Mouse (Mus musculus) limb, embryonic 14.5 days (tissue): ENCODE data around the gene B4galt1. TPM values are rescaled to one million over a fixed set of nuclear protein-coding genes. Genes with fewer than 3 reads are reported as not detected.

Experiments
- ATAC-seq: fragments of 200-750 bp; cut with Nextera tagmentation; 2 replicates; pipeline ENCODE4 v1.8.0; 2017; ENCODE audit warnings: low read depth, moderate number of reproducible peaks, moderate TSS enrichment; ENCODE audit not compliant: low FRiP score
- DNase-seq: peaks from one replicate; pipeline ENCODE4 v3.0.0-alpha.2; 2015; ENCODE audit warnings: low spot score
- H3K27ac ChIP-seq: fragments of 300-500 bp; sonication (generic); replicated peaks from 2 replicates; pipeline ENCODE4 v1.5.1; 2014; ENCODE audit warnings: low read depth, mild to moderate bottlenecking, low read length, moderate library complexity, mixed read lengths
- H3K27me3 ChIP-seq: fragments of 300-500 bp; sonication (generic); 2 replicates; pipeline ENCODE4 v1.6.1; 2014; ENCODE audit warnings: low read length, mixed read lengths; ENCODE audit not compliant: control insufficient read depth, insufficient read depth
- H3K36me3 ChIP-seq: fragments of 300-500 bp; sonication (generic); 2 replicates; pipeline ENCODE4 v1.6.1; 2014; ENCODE audit warnings: mild to moderate bottlenecking, low read length, moderate library complexity, mixed read lengths; ENCODE audit not compliant: control insufficient read depth, insufficient read depth
- H3K4me1 ChIP-seq: fragments of 300-500 bp; sonication (generic); 2 replicates; pipeline ENCODE4 v1.6.1; 2014; ENCODE audit warnings: antibody characterized with exemption, low read length, mixed read lengths; ENCODE audit not compliant: control insufficient read depth, insufficient read depth
- H3K4me2 ChIP-seq: fragments of 300-500 bp; sonication (generic); replicated peaks from 2 replicates; pipeline ENCODE4 v1.6.1; 2014; ENCODE audit warnings: low read depth, mild to moderate bottlenecking, low read length, moderate library complexity; ENCODE audit not compliant: severe bottlenecking
- H3K4me3 ChIP-seq: fragments of 300-500 bp; sonication (generic); replicated peaks from 2 replicates; pipeline ENCODE4 v1.5.1; 2014; ENCODE audit warnings: low read length
- H3K9ac ChIP-seq: fragments of 300-500 bp; sonication (generic); 2 replicates; pipeline ENCODE4 v1.6.1; 2014; ENCODE audit warnings: mild to moderate bottlenecking, low read depth, low read length, moderate library complexity; ENCODE audit not compliant: severe bottlenecking
- H3K9me3 ChIP-seq: fragments of 300-500 bp; sonication (generic); 2 replicates; pipeline ENCODE4 v1.6.1; 2016; ENCODE audit warnings: low read length; ENCODE audit not compliant: control insufficient read depth
- POLR2A ChIP-seq: fragments of 200-500 bp; IDR thresholded peaks from 2 replicates; pipeline ENCODE4 v1.8.0; 2012; ENCODE audit warnings: inconsistent platforms, mild to moderate bottlenecking, moderate library complexity, borderline replicate concordance; ENCODE audit not compliant: insufficient read depth, insufficient read length; ENCODE audit errors: extremely low read depth
- WGBS: fragments of 180-500 bp; shearing (Covaris S2); extraction: QIAGEN DNeasy Blood & Tissue Kit; methylation state at CpG from one replicate; pipeline ENCODE4 v1.1.7; 2014; 5-methylcytosine and 5-hydroxymethylcytosine counted together
- polyA plus RNA-seq, 2 experiments: library from polyadenylated mRNA; depleted of rRNA in 1 of 2; stranded (reverse) in 1 of 2; unstranded in 1 of 2; fragments of >200 nt; fragmentation: Nextera tagmentation in 1 of 2; extraction: Ambion mirVana in 1 of 2; gene quantifications; 2 replicates each; pipeline versions ENCODE4 v1.2.1 to v1.2.3; 2012 to 2014

The B4galt1 gene
- polyA plus RNA-seq, 2 experiments: 35.9 to 52.3 TPM

DNA sequence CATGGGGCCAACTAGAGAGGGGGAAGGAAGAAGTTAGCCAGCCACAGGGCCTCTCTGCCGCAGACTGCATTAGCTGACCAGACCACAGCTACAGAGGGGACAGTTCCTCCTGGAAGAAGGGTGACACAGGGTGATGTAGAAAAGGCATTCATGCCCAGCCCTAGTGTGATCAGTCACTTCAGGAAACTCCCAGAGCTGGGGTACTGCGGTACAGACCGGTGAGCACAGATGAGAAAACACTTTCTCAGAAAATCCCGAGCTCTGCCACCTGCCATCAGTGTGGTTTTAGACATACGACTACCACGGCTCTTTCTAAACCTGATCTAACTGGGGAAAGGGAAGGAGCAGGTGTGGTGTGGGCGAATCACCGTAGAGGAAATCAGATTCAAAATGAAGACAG is 30.1 kb downstream of the B4galt1 start:
- Histone ChIP-seq H3K36me3 (peaks cover 38% of the 10 kb centered on the region), H3K4me1 (no peaks in the 10 kb centered on the region), H3K9me3 (no peaks in the 10 kb centered on the region), H3K27me3 (no peaks in the 10 kb centered on the region), H3K27ac (no peak overlapping the region), H3K9ac (no peak overlapping the region), H3K4me2 (no peak overlapping the region), H3K4me3 (no peak overlapping the region)
- 86% methylated on average over 8 of the region's 8 CpGs for WGBS
- TF ChIP-seq POLR2A: no peak
- DNase-seq (no peak), ATAC-seq (no peak)

- Histone ChIP-seq H3K4me3 (no peak overlapping the region), H3K36me3 (peaks cover 36% of the 10 kb centered on the region), H3K27me3 (no peaks in the 10 kb centered on the region), H3K4me1 (no peaks in the 10 kb centered on the region), H3K9ac (no peak overlapping the region), H3K9me3 (no peaks in the 10 kb centered on the region), H3K27ac (no peak overlapping the region), H3K4me2 (no peak overlapping the region)
- ATAC-seq (no peak), DNase-seq (no peak)
- WGBS: 96% methylated on average over 14 of the region's 14 CpGs
- no peak for TF ChIP-seq POLR2A
Observed at GRCm38 (mm10) chr4:40823151-40823550, 30.7 kb downstream of the B4galt1 start.

DNA sequence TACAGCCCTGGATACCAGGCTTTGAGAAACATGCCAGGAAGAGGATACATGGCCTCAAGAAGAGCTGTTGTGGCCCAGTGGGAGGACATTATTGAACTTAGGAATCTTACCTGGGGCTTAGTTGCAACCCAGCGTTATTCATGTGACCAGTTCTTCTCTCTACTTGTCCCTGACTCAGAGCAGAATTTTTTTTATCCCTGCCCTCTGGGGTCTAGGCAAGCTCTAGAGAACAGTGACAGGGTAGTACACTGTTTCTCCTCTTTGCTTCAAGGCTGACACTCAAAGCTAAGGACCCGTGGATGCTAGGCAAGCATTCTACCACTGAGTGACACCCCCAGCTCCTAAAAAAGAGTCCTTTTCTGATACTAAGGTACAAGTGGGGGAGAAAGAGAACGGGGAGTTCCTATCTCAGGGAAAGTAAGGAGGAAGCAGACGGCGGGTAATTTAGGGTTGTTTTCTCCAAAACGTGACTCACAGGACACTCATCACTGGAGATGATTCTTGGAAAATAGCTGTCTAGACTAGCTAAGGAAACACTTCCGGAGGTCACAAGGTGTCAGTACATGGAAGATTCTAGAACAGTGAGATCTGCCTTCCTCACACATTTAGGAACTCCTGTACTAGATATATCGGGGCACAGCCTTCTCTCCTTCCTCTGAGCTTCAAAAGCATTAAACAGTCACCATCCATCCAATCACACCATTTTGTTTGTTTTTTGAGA is 32.3 kb downstream of the B4galt1 start:
- Histone ChIP-seq H3K9me3 (no peaks in the 10 kb centered on the region), H3K36me3 (peaks cover 26% of the 10 kb centered on the region), H3K27ac (no peak overlapping the region), H3K4me3 (no peak overlapping the region), H3K4me2 (no peak overlapping the region), H3K27me3 (no peaks in the 10 kb centered on the region), H3K9ac (no peak overlapping the region), H3K4me1 (no peaks in the 10 kb centered on the region)
- no peak for TF ChIP-seq POLR2A
- no peak for DNase-seq
- 84% methylated on average over 8 of the region's 8 CpGs for WGBS
- no peak for ATAC-seq

DNA sequence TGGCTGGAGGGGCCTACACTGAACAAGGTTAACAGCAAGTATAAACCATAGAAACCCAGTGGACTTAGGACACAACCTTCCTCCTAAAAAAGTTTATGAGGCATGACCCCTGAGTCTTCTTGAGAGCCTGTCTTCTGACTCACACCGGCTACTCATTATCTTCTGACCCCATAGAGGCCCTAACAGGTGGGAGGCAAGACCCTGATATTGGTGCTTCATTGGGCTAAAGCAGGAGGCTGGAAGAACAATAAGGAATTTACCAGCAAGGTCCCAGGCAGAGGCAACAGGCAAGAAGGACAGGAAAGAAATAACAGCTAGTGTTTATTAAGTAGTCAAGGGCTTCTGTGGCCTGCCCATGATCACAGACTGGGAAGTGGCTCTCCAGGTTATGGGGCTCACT is 32.9 kb downstream of the B4galt1 start:
- DNase-seq (no peak), ATAC-seq (no peak)
- Histone ChIP-seq H3K36me3 (peaks cover 26% of the 10 kb centered on the region), H3K4me1 (no peaks in the 10 kb centered on the region), H3K4me2 (no peak overlapping the region), H3K27me3 (no peaks in the 10 kb centered on the region), H3K27ac (no peak overlapping the region), H3K9ac (no peak overlapping the region), H3K9me3 (no peaks in the 10 kb centered on the region), H3K4me3 (no peak overlapping the region)
- no peak for TF ChIP-seq POLR2A
- 81% methylated on average over 1 of the region's 1 CpGs for WGBS

DNA sequence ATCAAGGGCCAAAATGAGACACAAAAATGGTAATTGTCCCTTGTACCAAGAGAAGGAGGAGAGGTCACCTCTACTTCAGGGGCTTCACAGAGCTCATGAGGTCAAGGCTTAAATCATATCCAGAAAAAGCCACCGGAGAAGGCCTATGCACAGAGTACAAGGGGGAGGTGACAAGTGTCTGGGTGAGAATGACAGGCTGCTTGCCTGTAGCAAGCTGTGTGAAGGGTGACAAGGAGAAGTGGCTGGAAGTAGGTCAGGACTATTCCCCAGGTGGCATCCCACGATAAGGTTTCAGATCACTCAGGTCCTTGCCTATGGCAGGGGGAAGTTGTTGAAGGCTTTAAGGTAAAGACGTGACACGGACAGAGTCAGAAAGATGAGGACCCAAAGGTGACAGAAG is 33.8 kb downstream of the B4galt1 start:
- WGBS: 98% methylated on average over 4 of the region's 4 CpGs
- Histone ChIP-seq H3K4me3 (no peak overlapping the region), H3K9ac (no peak overlapping the region), H3K36me3 (peaks cover 26% of the 10 kb centered on the region), H3K9me3 (no peaks in the 10 kb centered on the region), H3K4me1 (no peaks in the 10 kb centered on the region), H3K27ac (no peak overlapping the region), H3K4me2 (no peak overlapping the region), H3K27me3 (no peaks in the 10 kb centered on the region)
- no peak for ATAC-seq
- TF ChIP-seq POLR2A: no peak
- DNase-seq: no peak
